Mouse (Mus musculus): ENCODE results near the gene Nptx1. TPM values are rescaled to one million over a fixed set of nuclear protein-coding genes. Genes with fewer than 3 reads are reported as not detected.

Nptx1 gene
- under 1 TPM; 0.09 to 0.24 (median 0.16) TPM for total RNA-seq (2022)

DNA sequence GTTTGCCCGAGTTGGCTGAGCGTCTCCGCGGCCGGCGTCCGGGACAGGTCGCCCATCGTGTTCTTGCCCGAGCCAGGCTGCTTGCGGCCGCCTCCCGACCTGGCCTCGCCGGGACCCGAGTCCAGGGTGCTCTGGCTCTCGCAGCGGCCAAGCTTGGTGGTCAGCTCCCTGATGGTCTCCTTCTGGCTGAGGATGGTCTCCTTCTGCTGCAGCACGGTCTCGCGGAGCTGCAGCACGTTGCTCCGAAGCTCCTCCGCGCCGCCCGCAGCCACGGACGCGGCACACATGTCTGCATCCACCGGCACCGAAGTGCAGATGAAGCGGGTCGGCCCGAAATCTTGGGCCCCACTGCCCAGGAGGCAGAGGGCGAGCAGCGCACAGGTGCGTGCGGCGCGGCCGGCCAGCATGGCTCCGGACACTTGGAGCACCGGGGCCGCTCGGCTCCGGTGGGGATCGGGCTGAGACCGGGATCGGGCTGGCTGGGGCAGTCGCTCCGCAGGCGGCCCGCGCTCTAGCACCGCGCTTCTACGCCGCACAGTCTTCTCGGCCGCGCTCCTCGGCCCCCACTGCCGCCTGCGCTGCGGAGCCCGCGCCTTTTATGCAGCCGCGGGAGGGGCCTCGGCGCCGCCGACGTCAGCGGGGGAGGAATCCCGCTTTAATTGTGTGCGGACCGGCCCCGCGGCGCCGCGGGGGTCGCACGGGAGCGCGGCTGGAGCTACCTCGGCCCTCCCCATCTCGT lies at the start of gene Nptx1:
Gene Nptx1 (minus strand): TSS at position 571 of the 739 bp plus-strand sequence.
- no peak for DNase-seq (ENCODE audit: low spot score)

DNA sequence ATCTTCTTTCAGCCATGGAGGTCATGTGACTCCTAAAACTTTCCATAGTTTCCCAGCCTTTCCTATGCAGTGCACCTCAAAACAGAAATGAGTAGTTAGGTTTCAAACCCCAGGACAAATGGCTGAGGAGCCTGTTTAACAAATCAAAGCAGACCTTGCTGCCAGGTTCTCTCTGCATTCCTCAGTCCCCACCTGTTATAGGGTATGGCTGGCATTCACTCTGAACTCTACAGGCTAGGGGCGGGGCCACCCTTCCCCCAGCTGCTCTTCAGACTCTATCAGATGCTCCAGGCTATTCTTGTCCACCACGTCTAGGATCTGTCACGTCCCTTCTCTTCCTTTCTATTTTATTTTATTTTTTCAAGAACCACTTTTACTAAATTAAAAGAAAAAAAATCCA lies 46.4 kb upstream of the Nptx1 start:
- DNase-seq (ENCODE audit: low spot score), result no peak

DNA sequence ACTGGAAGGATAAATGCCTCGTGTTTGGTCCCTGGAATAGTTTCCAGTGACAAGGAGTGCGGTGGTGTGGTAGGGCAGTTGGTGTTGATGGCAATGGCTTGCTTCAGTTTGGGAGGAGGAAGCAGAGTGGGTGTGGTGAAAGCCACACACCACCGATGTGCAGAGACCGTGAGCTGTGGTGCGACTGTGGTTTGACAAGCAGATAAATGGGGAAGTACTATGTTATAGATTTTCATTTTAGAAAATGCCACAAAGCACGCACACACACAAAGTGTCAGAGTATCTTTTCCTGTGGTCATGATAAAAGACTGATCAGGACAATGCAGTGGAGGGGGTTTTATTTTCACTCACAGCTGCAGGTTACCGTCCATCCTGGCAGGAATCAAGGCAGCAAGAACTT lies 41.7 kb upstream of the Nptx1 start:
- no peak for DNase-seq (ENCODE audit: low spot score)

DNA sequence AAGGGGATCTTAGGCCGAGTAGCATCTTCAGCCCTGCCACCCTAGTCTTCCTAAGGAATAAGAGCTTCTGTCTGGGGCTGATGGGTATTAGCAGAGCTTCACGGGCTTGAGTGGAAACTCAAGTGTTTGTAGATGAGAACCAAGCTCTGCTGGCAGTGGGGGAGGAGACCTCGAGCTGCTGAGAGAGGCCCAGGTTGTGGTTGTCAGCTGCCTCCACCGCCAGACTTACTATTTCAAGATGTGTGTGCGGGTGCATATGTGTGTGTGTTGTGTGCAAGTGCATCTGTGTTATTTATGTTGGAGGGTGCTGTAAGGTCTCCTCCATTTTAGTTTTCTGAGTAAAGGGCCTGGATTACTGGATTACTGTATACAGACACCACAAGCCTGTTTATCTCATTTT lies 39.6 kb upstream of the Nptx1 start:
- no peak for DNase-seq (ENCODE audit: low spot score)

DNA sequence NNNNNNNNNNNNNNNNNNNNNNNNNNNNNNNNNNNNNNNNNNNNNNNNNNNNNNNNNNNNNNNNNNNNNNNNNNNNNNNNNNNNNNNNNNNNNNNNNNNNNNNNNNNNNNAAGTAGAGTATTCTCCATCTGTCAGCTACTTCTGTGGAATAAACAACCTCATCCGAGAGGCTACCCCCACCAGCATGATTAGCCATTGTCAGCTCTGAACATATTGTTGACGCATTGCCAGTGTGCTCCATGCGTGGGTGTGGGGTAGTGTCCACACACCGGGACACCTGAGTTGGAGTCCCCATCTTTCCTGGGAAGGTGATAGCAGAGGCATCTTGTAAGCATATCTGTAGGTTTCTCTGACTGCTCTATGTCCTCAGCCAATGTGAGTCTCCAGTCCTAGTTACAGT lies 39.0 kb upstream of the Nptx1 start:
- no peak for DNase-seq (ENCODE audit: low spot score)

DNA sequence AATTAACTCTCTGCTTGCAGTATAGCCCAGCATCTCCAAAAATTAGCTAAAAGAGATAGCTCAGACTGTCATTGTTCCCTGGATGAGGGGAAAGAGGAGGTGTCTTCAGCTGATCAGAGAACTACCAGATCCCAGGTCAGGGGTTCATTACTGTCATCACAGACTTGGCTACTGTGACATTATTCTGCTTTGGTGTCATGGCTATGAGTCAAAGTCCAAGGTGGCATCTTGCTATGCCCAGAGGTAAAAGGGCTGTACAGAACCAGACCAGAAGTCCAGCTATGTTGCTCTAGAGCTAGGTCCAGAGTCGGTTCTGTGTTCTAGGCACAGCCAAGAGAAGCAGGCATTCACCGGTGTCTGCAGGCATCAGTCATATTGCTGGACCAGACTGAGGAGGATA lies 30.2 kb upstream of the Nptx1 start:
- no peak for DNase-seq (ENCODE audit: low spot score)

DNA sequence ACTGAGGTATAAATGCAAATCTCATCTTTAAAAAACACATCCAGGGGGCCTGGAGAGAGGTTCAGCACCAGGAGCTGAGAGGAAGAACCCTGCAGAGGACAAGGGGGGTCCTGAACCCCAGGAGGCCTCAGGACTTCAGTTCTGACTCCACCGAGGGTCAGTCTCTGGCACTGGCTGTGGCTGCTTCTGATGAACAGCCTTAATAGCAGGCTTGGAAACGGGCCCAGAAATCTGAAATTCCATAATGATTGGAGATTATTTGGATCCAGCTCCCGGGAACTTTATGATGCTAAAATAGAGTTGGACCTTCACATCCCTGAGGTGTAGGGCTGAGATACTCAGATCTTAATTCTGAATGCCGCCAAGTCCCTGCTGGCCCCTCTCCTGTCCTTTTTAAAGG lies 29.3 kb upstream of the Nptx1 start:
- DNase-seq (ENCODE audit: low spot score), result no peak

DNA sequence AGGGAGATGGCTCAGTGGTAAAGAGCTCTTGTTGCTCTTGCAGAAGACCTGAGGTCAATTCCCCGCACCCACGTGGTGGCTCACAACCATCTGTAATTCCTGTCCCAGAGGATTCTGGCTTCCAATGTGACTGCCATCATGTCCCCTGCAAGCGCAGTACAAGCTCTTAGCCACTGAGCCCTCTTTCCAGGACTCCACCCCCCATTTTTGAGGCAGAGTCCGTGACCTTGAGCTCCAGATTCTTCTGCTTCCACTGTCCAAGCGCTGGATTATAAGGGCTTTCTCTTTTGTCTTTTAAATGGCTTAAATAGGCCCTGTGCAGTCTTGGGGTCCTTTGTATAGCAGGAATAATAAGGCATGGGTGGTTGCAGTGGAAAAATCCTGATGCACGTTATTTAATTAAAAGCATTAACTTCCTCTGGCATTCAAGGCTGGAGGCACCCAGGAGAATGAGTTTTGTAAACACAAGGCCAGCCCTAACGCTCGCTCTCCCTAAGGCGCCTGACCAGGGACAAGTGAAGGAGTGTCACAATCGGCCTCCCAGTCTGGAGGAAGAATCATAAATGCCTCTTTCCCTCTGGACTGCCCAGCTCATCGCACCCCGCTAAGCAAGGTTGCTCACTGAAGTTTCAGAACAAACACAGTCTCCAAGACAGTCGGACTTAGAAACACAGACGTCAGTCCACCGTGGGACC lies 24.9 kb upstream of the Nptx1 start:
- no peak for DNase-seq (ENCODE audit: low spot score)

DNA sequence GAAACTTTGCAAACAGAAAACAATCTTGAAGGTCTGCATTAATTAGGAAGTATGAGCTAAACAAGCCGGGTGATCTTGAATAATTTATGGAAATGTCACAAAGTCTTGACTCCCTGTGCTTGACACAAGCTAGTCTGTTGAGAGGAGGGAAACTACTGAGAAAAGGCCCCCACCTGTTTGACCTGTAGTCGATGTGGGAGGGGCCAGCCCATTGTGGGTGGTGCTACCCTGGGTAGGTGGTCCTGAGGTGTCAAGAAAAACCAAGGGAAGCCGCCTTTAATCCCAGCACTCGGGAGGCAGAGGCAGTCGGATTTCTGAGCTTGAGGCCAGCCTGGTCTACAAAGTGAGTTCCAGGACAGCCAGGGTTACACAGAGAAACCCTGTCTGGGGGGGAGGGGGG lies 18.6 kb upstream of the Nptx1 start:
- DNase-seq (ENCODE audit: low spot score), result no peak

DNA sequence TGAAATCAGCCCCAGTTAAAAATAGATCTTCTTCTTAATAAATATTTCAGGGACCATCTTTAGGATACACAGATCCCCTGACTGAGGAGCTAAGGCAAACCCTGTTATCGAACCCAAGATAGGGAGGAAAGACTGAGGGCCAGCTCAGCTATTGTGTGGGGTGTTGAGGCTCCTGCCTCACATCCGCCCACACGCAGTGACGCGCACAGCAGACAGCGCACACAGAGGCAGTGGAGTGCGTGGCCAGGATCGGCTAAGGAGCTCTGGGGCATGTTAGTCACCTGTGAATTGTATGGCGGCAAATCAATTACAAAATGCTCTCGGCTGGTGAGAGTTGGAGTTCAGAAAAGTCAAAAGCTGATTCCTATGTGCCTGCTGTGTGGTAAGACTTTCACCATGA lies 18.1 kb upstream of the Nptx1 start:
- no peak for DNase-seq (ENCODE audit: low spot score)

DNA sequence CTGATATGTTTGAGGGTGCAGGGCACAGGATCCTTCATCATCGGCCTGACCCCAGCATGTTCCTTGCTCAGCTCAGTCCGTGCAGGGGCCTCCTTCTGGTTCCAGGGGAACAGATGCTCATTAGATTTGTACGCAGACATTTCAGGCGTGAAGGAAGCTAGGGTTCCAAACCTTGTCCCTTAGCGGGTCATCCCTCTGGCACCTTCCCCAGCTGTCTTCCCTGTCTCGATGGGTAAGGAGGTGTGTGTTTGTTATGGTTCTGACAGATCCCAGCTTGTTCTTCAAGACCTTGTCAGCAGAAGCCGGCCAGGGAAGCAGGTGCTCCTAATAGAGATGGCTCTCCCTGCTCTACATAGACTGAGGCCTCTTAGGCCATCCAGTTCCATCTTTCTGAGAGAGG lies 17.5 kb upstream of the Nptx1 start:
- DNase-seq (ENCODE audit: low spot score), result no peak

DNA sequence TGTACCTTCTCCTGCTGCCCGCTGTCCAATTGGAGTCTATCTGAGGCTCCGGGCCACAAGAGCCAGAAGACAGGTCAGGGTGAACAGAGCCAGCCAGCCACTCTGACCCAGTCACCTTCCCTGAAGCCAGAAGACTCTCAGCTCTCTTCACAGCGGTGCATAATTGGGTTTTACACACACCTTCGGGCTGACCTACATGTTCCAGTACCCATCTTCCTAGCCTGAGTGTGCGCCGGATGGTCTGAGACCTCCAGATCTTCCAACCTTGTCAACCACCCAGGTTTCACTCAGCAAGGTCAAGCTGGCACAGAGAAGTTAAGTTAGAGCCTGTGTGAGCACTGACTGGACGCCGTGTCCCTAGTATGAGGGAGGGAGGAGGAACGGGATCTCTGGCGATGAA lies 16.8 kb upstream of the Nptx1 start:
- no peak for DNase-seq (ENCODE audit: low spot score)

DNA sequence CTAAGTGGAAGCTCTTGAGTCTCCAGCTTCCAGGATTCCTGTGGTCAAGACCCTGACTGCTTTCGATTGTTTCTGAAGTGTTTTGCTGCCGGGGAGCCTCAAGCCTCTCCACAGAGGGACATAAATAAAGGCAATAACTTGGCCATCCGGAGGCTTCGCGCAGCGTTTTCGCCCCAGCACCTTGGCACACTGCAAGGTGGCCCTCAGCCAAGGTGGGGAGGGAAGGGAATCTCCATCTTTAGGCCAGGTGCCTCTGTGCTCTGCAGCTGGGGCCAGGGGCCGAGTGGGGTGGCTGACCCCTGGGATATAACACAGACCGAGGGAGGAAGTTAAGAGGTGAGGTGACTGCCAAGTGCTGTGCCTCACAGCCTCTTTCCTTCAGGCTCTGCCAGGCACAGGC lies 15.6 kb upstream of the Nptx1 start:
- no peak for DNase-seq (ENCODE audit: low spot score)

DNA sequence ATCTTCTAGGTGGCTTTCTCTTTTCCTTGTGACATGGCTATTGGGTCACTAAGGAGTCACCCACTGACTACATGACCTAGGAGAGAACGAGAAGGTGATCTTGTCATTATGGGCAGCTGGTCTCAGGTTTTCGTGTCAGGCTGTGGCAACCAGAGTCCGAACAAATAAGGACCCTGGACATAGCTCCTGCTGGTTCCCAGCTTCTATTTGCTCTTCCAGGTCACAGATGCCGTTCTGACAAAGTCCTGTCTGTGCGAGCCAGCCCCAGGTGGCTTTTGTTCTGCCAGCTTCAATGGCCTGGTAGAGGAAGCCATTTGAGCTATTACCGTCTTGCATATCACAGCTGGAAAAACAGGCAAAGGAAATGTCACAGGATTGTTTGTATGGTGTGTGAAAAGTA lies 14.7 kb upstream of the Nptx1 start:
- no peak for DNase-seq (ENCODE audit: low spot score)

DNA sequence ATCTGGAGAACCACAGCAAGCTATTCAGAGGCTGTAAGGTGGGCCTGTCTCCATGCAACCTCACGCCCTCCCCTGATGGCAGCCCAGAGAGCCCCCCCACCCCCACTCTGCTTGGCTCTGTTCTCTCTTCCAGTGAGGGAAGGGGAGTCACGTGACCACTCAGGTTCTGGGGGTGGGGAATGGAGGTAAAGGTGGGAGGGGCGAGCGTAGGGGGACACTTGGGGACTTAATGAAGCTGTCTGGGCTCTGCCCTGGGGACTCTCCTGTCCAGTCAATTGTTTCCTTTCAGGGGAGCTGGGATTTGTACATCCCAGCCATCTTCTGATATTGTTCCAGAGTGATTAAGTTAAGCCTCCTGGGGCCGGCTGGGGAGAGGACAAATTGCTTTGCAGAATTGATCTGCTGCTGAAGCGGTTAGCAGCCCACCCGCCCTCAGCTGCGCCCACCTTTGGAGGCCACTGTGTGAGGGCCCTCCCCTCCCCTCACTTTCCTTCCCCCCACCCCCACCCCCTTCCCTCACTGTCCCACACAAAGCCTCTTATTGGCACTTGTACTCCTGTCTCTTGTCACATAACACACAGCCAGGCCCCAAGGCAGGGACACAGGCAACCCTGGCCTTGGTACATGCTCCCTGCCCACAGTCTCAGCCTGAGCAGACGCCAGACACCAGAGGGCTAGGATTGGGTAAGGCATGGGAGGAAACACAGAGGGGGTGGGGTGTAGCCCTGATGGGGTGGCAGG lies 11.5 kb upstream of the Nptx1 start:
- DNase-seq (ENCODE audit: low spot score), result no peak

DNA sequence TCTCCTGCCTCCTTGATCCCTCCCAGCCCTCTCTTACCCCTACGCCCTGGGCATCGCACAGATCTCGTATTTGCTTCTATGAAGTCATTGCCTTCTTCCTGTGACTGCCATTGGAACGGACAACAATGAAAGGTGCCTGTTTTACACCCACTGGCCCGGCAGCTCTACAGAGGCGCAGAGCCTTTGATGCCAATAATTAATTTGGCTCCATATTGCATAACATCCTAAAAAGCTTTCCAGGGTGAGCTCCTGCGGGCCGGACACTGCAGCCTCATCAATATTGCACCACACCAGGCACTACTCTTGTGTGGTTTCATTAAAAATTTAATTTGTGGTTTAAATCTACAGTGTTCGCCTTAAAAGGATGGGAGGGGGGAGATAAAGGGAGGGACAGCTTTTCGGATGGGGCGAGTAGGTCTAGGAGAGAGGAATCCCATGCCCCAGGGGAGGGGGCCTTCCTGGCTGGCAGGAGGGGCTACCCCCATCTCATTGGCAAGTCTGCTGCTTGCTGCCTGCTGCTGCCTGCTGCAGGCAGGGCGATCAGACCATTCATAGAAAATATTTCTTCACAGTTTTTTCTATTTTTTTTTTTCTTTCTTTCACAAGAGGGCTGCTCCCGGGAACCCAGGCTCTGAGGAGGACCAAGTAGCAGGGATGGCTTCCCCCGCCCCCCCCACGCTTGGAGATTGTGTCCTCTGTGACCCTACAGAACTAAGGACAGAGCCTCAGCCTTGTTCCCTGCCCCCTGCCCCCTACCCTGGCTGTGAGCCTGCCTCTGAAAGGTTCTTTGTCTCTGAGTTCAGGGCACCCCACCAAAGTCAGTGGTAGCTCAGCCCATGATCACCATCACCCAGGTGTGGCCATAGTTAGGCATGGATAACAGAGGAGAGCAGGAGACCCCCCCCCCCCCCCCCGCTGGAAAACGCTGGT lies 10.7 kb upstream of the Nptx1 start:
- no peak for DNase-seq (ENCODE audit: low spot score)

DNA sequence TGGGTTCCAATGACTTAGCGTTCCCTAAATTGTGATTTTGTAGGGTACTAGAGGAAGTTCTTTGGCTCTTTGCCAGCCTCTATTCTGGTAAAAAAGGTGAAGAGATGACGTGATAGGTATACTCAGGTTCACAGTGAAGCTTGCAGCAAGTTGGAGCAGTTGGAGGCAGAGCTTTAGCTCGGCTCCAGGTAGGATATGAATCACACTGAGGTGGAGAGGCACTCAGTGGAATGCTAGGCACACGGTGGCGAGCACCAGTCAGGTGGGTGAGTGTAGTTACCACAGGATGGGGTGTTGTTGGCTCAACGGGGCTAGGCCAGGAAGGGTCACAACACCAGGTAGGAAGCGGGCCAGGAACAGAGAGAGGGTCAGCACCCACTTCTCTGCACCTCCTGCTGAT lies 7.6 kb upstream of the Nptx1 start:
- DNase-seq (ENCODE audit: low spot score), result no peak

DNA sequence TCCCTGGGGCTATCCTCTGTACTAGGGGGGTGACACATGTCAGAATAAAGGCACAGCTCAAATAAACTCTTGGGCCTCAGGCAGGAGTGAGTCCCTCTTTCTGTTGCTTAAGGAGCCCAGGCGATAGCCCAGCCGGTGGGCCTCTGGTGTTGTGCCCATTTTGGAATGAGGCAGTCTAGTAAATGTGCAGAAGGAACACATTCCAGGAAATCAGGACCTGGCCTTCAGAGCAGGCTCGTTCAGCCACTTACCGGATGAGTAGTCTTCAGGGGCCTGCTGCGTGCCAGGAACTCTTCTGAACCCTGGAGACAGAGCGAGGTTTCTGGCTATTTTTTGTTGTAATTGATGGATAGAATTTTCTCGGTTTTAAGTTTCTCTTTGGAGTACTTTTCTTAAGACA lies 7.2 kb upstream of the Nptx1 start:
- DNase-seq (ENCODE audit: low spot score), result no peak

DNA sequence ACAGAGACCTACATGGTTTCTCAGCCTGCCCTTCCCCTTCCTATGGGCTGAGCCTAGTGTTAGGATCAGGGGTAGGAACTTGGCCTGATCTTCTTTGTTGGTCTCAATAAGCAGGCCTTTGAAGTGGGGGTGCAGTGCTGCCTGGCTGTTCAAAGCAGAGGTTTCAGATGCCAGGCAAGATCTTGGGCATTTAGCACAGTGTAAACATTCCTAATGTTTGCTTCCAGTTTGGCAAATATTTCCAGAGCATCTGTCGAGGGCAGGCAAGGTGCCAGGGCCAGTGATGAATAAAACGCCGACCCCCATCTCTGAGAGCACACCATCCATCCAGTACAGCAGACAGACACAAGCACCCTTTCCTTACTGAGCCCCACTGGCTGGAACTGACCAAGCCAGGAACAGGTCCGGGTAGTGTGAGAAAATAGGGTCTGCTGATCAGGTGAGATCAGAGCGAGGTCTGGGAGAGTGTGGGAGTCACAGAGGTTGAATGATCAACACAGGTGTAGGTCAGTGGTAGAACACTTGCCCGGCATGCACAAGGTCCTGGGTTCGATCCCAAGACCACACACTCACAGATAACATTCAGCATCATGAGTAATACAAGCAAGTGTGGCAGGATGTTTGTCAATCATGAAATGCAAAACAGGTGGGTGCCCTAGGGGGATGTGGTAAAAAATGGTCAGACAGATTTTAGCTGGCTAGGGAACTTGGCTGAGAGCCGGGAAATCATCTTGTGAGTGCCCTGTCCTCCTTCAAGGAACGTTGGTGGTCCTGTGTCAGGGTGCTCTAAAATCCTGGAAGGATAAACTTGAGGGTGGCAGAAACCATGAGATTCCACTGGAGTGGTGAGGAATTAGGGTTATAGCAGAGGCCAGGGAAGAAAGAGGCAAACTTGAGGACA lies 5.6 kb upstream of the Nptx1 start:
- no peak for DNase-seq (ENCODE audit: low spot score)

DNA sequence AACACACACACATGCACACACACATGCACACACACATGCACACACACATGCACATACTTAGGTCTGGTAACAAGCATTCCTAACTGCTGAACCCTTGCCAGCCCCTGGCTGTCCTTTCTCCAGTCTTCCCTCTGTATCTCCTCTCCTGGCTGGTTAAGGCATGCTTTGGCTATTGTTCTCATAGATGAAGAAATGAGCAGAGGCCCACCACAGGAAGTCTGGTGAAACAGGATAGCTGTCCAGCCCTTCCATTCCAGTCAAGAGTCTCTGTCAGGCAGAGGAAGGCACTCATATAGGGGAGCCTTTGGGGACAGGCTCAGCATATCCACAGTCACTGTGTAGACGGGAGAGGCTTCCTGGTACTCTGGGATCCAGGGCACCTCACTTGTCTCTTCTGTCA lies 4.7 kb upstream of the Nptx1 start:
- no peak for DNase-seq (ENCODE audit: low spot score)

DNA sequence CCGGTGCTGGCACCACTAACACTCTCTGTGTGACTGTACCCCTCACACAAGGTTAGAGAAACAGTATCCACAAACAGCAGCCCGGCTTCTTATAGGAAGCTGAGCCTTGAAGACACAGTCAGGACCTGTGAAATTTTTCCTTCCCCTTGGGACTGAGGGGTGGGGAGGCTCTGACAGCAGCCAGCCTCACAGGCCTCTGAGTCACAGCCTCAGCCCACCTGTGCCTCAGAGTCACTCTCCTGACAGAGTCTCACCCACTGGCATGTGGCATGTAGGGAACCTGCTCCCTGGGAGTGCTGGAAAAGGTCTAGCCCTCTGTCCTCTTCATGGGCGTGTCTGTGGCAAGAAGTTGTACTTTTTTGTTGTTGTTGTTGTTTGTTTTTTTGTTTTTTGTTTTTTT lies 3.9 kb upstream of the Nptx1 start:
- DNase-seq (ENCODE audit: low spot score), result no peak
